Mouse (Mus musculus): ENCODE measurements around the gene Mamstr. TPM values are rescaled to one million over a fixed set of nuclear protein-coding genes. Genes with fewer than 3 reads are reported as not detected.

Gene Mamstr
- total RNA-seq (2021) = 1 to 10 TPM; 2.4 to 3.6 TPM

DNA sequence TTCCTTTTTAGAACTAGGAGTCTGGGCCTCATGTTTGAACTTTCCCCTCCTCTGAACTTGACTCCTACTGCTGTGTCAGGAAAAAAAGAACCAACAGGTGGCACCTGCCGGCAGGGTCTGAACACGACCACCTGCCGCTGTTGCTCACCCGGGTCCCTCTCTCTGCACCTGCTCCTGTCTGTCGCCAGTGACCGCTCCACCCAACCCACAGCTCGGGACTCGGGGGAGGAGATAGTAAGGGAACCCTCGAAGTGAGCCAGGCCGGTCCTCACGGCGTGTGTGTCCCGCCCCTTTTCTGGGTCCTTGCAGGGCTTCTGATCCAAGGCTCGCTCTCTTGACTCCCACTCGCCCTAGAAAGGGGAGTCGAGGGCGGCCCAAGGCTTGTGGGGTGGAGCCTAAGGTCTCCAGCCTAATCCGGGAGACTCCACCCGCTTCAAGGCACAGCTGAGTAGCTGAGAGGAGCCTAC is at the start of gene Mamstr:
Mamstr (plus strand) TSS at position 417 of the 467 bp plus-strand sequence.
- intact Hi-C loops (cut with DNase I) = no loop called here
- DNase-seq (ENCODE audit: low spot score in 2 of 2) = no peak

DNA sequence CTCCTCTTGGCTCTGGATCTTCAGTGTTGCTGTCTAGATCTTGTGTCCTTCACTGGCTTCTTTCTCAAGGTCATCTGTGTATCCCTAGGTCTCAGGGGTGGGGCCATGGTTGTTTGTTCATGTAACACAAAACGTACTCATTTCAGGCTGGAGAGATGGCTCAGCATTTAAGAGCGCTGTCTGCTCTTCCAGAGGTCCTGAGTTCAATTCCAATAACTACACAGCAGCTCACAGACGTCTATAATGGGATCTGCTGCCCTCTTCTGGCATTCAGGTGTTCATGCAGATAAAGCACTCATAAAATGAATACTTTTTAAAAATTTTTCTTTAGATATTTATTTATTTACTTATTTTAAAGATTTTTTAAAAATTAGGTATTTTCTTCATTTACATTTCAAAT is 48.9 kb upstream of the Mamstr start:
- DNase-seq (ENCODE audit: low spot score in 2 of 2) = no peak
- intact Hi-C loops (cut with DNase I) = loop anchor here (5.0 kb wide), 1 partner anchor 91 kb away; the partner anchor contains the start of gene Ntn5

GRCm38 (mm10) chr7:45591880-45592279 is 47.9 kb upstream of the Mamstr start:
- no peak for DNase-seq (ENCODE audit: low spot score in 2 of 2)
- intact Hi-C loops (cut with DNase I) = loop anchor here (2.0 to 5.0 kb wide), 2 partner anchors 31 to 90 kb away; partner anchors contain the start of gene Ntn5

DNA sequence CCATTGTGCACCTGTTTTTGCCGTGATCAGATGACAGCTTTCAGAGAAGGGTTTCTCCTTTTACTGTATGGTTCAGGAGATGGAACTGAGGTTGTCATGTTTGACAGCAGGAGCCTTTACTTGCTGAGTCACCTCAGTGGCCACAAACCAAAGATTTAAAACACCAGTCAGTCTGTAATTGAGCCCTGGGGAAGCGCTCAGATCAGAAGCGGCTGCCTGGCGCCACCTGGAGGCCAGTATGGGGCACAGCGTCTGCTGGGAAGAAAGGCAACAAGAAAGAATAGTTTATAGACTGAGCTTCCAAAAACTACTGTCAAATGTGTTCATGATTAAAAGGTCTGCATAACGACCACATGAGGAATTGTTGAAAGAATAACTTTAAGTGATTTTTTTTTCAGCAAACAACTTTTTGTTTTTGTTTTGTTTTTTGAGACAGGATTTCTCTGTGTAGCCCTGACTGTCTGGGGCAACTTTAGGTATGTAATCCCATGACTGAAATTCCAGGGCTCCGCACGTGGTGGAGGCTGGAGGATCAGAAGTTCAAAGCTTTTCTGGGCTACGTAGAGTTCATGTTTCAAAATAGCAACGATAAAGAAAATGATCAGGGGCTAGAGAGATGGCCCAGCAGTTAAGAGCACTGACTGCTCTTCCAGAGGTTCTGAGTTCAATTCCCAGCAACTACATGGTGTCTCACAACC is 46.5 kb upstream of the Mamstr start:
- peak; percentile 68 to 80 for DNase-seq (ENCODE audit: low spot score in 2 of 2)
- intact Hi-C loops (cut with DNase I) = loop anchor here (2.0 to 5.0 kb wide), 2 partner anchors 32 to 89 kb away; partner anchors contain the start of gene Ntn5

DNA sequence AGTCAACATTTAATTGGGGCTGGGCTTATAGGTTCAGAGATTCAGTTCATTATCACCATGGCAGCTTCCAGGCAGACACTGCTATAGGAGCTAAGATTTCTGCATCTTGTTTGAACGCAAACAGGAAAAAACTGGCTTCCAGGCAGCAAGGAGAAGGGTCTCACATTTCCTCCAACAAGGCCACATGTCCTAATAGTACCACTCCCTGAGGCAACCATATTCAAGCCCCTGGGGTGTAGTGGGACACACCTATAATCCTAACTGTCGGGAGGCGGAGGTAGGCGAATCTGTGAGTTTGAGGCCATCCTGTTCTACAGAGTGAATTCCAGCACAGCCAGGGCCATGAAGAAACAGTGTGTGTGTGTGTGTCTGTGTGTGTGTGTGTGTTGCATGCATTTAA is 44.6 kb upstream of the Mamstr start:
- no peak for DNase-seq (ENCODE audit: low spot score in 2 of 2)
- intact Hi-C loops (cut with DNase I) = loop anchor here (2.0 kb wide), 1 partner anchor 16 kb away; no protein-coding TSS in a partner anchor

- intact Hi-C loops (cut with DNase I) = no loop called here
- DNase-seq (ENCODE audit: low spot score in 2 of 2) = no peak
Measured at GRCm38 (mm10) chr7:45596107-45596506, 43.7 kb upstream of the Mamstr start.

- no peak for DNase-seq (ENCODE audit: low spot score in 2 of 2)
- intact Hi-C loops (cut with DNase I) = no loop called here
Measured at GRCm38 (mm10) chr7:45597013-45597412, 42.8 kb upstream of the Mamstr start.

- no peak for DNase-seq (ENCODE audit: low spot score in 2 of 2)
- intact Hi-C loops (cut with DNase I) = no loop called here
Measured at GRCm38 (mm10) chr7:45597527-45597926, 42.2 kb upstream of the Mamstr start.

DNA sequence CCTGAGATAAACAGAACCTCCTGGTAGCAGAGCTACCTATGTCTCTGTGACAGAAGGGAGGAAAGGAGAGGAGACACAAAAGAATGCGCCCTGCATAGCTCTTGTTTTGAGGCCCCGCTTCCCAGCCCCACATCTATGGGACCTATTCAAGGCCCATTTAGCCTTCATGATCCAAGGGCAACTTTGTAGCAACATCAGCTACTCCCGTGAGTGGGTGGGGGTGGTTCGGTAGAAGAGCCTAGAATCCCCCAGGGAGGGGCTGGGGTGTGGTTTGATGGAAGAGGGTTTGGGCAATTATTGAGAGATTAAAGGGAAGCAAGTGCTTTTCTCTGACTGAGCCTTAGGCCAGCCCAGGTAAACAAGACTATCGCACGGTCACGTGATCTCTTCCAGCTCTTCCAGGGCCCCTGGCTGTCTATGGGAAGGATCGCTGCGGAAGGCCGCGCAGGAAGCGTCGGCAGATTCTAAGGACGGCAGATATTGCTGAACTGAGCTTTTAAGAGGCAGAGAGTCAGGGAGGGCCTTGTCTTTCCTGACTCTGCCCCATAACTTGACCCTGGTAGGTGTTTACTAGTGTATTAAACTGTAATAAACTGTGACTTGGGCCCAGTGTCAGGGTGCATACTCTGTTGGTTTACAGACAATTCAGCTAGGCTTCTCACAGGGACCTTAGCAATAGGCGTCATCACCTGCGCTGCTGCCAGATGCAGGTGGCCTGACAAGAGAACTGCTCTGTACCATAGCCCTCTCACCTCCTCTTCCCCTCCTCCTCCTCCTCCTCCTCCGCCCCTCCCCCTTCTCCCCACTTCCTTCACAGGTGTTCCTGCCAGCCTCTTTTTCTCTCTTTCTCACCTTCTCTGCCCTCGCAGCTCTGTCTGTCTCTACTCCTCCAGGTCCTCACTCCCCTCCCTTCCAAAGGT is 40.6 kb upstream of the Mamstr start:
- DNase-seq (ENCODE audit: low spot score in 2 of 2) = no peak
- intact Hi-C loops (cut with DNase I) = no loop called here

GRCm38 (mm10) chr7:45605704-45606289 is 34.0 kb upstream of the Mamstr start:
- DNase-seq (ENCODE audit: low spot score in 2 of 2) = no peak
- intact Hi-C loops (cut with DNase I) = loop anchor here (5.0 kb wide), 1 partner anchor 77 kb away; the partner anchor contains the start of gene Ntn5

- no peak for DNase-seq (ENCODE audit: low spot score in 2 of 2)
- intact Hi-C loops (cut with DNase I) = loop anchor here (5.0 kb wide), 1 partner anchor 73 kb away; the partner anchor contains the start of gene Ntn5
Measured at GRCm38 (mm10) chr7:45609511-45609910, 30.3 kb upstream of the Mamstr start.

GRCm38 (mm10) chr7:45616277-45616676 is 23.5 kb upstream of the Mamstr start:
- DNase-seq (ENCODE audit: low spot score in 2 of 2) = no peak
- intact Hi-C loops (cut with DNase I) = no loop called here

- intact Hi-C loops (cut with DNase I) = no loop called here
- peak; percentile 30 to 39 for DNase-seq (ENCODE audit: low spot score in 2 of 2)
Measured at GRCm38 (mm10) chr7:45617042-45617695, 22.6 kb upstream of the Mamstr start, which contains the start of gene Fut1. Gene Fut1, plus strand, starts transcription at chr7:45617289.

DNA sequence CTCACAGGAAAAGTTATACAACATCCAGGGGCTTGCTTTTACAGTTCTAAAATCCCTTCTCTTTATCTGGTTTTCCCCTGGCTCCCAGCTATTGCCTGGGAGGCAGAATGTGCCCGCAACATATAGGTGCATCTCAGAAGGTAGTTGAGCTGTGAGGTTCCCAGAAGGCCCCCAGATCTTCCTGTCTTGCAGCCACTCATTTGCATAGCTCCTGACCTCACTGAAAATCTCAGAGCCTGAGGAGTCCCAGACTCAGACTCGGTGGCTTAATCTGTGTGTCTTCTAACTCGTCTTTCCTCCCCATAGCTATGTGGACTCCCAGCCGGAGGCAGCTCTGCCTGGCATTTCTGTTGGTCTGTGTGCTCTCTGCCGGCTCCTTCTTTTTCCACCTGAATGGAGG is 21.5 kb upstream of the Mamstr start:
- DNase-seq (ENCODE audit: low spot score in 2 of 2) = no peak
- intact Hi-C loops (cut with DNase I) = no loop called here

GRCm38 (mm10) chr7:45619592-45619991 is 20.2 kb upstream of the Mamstr start:
- intact Hi-C loops (cut with DNase I) = no loop called here
- DNase-seq (ENCODE audit: low spot score in 2 of 2) = no peak

GRCm38 (mm10) chr7:45621443-45621842 is 18.3 kb upstream of the Mamstr start, which contains the start of gene Izumo1:
Gene Izumo1, plus strand, starts transcription at chr7:45621811.
- no peak for DNase-seq (ENCODE audit: low spot score in 2 of 2)
- intact Hi-C loops (cut with DNase I) = no loop called here

DNA sequence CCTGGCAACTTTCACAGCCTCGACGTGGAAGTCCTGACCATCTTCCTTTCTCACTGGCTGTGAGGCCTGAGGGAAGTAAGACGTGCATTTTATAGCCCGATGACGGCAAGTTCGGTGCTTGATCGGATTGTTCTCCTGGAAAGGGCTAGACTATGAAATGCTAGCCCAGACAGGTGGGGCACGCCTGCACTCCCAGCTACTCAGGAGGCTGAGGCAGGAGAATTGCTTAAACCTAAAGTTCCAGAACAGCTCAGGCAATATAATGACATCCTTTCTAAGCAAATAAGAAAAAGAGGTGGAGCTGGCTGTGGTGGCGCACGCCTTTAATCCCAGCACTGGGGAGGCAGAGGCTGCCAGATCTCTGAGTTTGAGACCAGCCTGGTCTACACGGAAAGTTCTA is 16.3 kb upstream of the Mamstr start:
- no peak for DNase-seq (ENCODE audit: low spot score in 2 of 2)
- intact Hi-C loops (cut with DNase I) = no loop called here

- DNase-seq (ENCODE audit: low spot score in 2 of 2) = no peak
- intact Hi-C loops (cut with DNase I) = no loop called here
Measured at GRCm38 (mm10) chr7:45624718-45625117, 15.1 kb upstream of the Mamstr start.

DNA sequence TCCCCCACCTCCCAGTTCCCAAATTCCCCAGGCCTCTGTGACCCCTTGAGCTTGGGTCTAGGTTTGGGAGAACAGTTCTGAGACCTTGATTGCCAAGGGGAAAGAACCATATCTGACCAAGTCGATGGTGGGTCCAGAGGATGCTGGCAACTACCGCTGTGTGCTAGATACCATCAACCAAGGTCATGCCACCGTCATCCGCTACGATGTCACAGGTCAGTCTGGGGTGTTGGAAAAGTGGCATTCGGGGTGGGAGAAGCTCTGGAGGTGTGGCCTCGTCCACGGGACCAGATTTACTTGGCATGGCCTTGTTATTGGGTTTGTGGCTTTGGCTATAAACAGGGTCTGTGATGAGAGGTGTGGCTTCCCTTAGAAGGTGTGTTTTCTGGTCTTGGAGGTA is 14.3 kb upstream of the Mamstr start:
- no peak for DNase-seq (ENCODE audit: low spot score in 2 of 2)
- intact Hi-C loops (cut with DNase I) = no loop called here

Data from left cerebral cortex, postnatal 25 days (tissue).